Mouse (Mus musculus): Measurements from ENCODE around the gene Spsb3.

- TF ChIP-seq CTCF (IDR thresholded peaks at IDR 0.05) (no peak), EP300 (IDR thresholded peaks at IDR 0.05) (no peak)
Observed at GRCm38 (mm10) chr17:24895571-24896240, 9.3 kb downstream of the Spsb3 start.

Data from lung, postnatal 0 days (tissue).